Mouse (Mus musculus): Measurements from ENCODE around the gene Engase. TPM values are rescaled to one million over a fixed set of nuclear protein-coding genes. Genes with fewer than 3 reads are reported as not detected.

Engase gene
- total RNA-seq, 1 experiment: 10.8 TPM

GRCm38 (mm10) chr11:118451211-118451610, 25.4 kb upstream of the Engase start:
- in situ Hi-C loops (cut with MboI; ENCODE audit: low sequenced_read_pairs in 2 of 2, unreplicated experiment in 2 of 2): no loop called here
- Histone ChIP-seq H3K4me1 (ENCODE audit: control insufficient read depth in 2 of 2, insufficient read depth in 2 of 2, low read length in 2 of 2, poor library complexity in 1 of 2) (peaks cover 3 to 9% of the 10 kb centered on the region in 2 experiments; a peak in 2 of 4 replicates), H3K36me3 (ENCODE audit: control insufficient read depth, insufficient read depth, low read length, poor library complexity, severe bottlenecking) (no peaks in the 10 kb centered on the region), H3K9me3 (ENCODE audit: control insufficient read depth, insufficient read depth, low read depth, low read length) (no peaks in the 10 kb centered on the region), H3K9ac (ENCODE audit: insufficient read depth, low read depth, low read length, poor library complexity, severe bottlenecking) (no peak overlapping the region), H3K27ac (ENCODE audit: insufficient read depth, low read depth, low read length, poor library complexity, severe bottlenecking) (no peak overlapping the region), H3K4me3 (ENCODE audit: insufficient read depth in 1 of 2, low read depth in 1 of 2, low read length in 2 of 2, poor library complexity in 1 of 2, severe bottlenecking in 1 of 2) (no peak overlapping the region)
- TF ChIP-seq HCFC1 (IDR thresholded peaks at IDR 0.05; ENCODE audit: borderline replicate concordance, insufficient read depth, low read length): no peak
- no peak for TF ChIP-seq CHD2 (IDR thresholded peaks at IDR 0.05; ENCODE audit: low read depth, low read length)
- TF ChIP-seq ZC3H11A (IDR thresholded peaks at IDR 0.05; ENCODE audit: borderline replicate concordance, low read depth, low read length): no peak
- TF ChIP-seq MAFK (IDR thresholded peaks at IDR 0.05; ENCODE audit: insufficient read depth, low read depth, low read length): no peak
- no peak for TF ChIP-seq ZNF384 (IDR thresholded peaks at IDR 0.05; ENCODE audit: low read depth, low read length)
- DNase-seq (ENCODE audit: low read depth, low spot score): no peak

DNA sequence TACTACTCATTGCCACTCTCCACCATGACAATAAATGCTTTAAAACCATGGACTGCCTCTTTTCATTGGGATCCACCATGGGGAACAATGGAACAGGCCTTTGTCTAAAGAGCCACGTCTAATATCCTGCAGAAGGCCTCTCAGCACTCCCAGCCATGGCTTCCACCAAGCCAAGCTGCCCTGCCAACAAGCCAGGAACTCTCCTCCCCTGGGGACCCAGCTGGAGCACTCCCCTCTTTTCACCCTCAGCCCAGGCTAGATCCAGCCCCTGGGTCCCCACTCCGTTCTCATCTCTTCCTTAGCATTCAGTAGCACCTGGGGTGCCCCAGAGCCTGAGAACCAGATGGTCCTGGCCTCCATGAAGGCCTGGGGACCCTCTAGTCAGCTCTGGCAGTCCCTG, 23.7 kb upstream of the Engase start:
- Histone ChIP-seq H3K9ac (ENCODE audit: insufficient read depth, low read depth, low read length, poor library complexity, severe bottlenecking) (no peak overlapping the region), H3K9me3 (ENCODE audit: control insufficient read depth, insufficient read depth, low read depth, low read length) (no peaks in the 10 kb centered on the region), H3K4me1 (ENCODE audit: control insufficient read depth in 2 of 2, insufficient read depth in 2 of 2, low read length in 2 of 2, poor library complexity in 1 of 2) (peaks cover 3 to 9% of the 10 kb centered on the region in 2 experiments; a peak in 2 of 4 replicates), H3K36me3 (ENCODE audit: control insufficient read depth, insufficient read depth, low read length, poor library complexity, severe bottlenecking) (no peaks in the 10 kb centered on the region), H3K27ac (ENCODE audit: insufficient read depth, low read depth, low read length, poor library complexity, severe bottlenecking) (no peak overlapping the region), H3K4me3 (ENCODE audit: insufficient read depth in 1 of 2, low read depth in 1 of 2, low read length in 2 of 2, poor library complexity in 1 of 2, severe bottlenecking in 1 of 2) (no peak overlapping the region)
- in situ Hi-C loops (cut with MboI; ENCODE audit: low sequenced_read_pairs in 2 of 2, unreplicated experiment in 2 of 2): no loop called here
- no peak for DNase-seq (ENCODE audit: low read depth, low spot score)
- TF ChIP-seq ZC3H11A (IDR thresholded peaks at IDR 0.05; ENCODE audit: borderline replicate concordance, low read depth, low read length): no peak
- TF ChIP-seq CHD2 (IDR thresholded peaks at IDR 0.05; ENCODE audit: low read depth, low read length): no peak
- TF ChIP-seq HCFC1 (IDR thresholded peaks at IDR 0.05; ENCODE audit: borderline replicate concordance, insufficient read depth, low read length): no peak
- no peak for TF ChIP-seq MAFK (IDR thresholded peaks at IDR 0.05; ENCODE audit: insufficient read depth, low read depth, low read length)
- TF ChIP-seq ZNF384 (IDR thresholded peaks at IDR 0.05; ENCODE audit: low read depth, low read length): no peak

- Histone ChIP-seq H3K4me3 (ENCODE audit: insufficient read depth in 1 of 2, low read depth in 1 of 2, low read length in 2 of 2, poor library complexity in 1 of 2, severe bottlenecking in 1 of 2) (no peak overlapping the region), H3K27ac (ENCODE audit: insufficient read depth, low read depth, low read length, poor library complexity, severe bottlenecking) (no peak overlapping the region), H3K36me3 (ENCODE audit: control insufficient read depth, insufficient read depth, low read length, poor library complexity, severe bottlenecking) (no peaks in the 10 kb centered on the region), H3K4me1 (ENCODE audit: control insufficient read depth in 2 of 2, insufficient read depth in 2 of 2, low read length in 2 of 2, poor library complexity in 1 of 2) (peaks cover 3 to 9% of the 10 kb centered on the region in 2 experiments; a peak in 2 of 4 replicates), H3K9me3 (ENCODE audit: control insufficient read depth, insufficient read depth, low read depth, low read length) (no peaks in the 10 kb centered on the region), H3K9ac (ENCODE audit: insufficient read depth, low read depth, low read length, poor library complexity, severe bottlenecking) (no peak overlapping the region)
- TF ChIP-seq ZC3H11A (IDR thresholded peaks at IDR 0.05; ENCODE audit: borderline replicate concordance, low read depth, low read length) (no peak), ZNF384 (IDR thresholded peaks at IDR 0.05; ENCODE audit: low read depth, low read length) (no peak), CHD2 (IDR thresholded peaks at IDR 0.05; ENCODE audit: low read depth, low read length) (no peak), MAFK (IDR thresholded peaks at IDR 0.05; ENCODE audit: insufficient read depth, low read depth, low read length) (no peak), HCFC1 (IDR thresholded peaks at IDR 0.05; ENCODE audit: borderline replicate concordance, insufficient read depth, low read length) (no peak)
- no peak for DNase-seq (ENCODE audit: low read depth, low spot score)
- in situ Hi-C loops (cut with MboI; ENCODE audit: low sequenced_read_pairs in 2 of 2, unreplicated experiment in 2 of 2): no loop called here
Measured at GRCm38 (mm10) chr11:118453886-118454671, 22.6 kb upstream of the Engase start.

DNA sequence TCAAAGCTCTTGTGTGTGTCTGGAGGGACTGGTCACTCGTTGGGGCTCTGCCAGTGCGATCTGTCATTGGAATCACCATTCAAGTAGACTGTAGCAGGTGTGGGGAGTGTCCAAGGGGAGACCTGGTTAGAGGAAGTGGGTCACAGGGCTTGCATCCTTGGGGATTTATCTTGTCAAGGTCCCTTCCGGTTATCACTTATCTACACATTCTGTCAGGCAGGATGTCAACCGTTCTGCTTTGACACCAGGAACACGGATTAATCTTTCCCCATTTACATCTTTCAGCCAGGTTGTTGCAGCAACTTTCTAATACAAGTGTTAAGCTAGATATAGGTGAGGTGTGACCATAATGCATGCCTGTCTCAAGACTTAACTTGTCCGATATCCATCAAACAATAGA, 20.8 kb upstream of the Engase start:
- no peak overlapping the region for H3K9ac ChIP-seq (ENCODE audit: insufficient read depth, low read depth, low read length, poor library complexity, severe bottlenecking)
- H3K9me3 ChIP-seq (ENCODE audit: control insufficient read depth, insufficient read depth, low read depth, low read length): no peaks in the 10 kb centered on the region
- DNase-seq (ENCODE audit: low read depth, low spot score): no peak
- in situ Hi-C loops (cut with MboI; ENCODE audit: low sequenced_read_pairs in 2 of 2, unreplicated experiment in 2 of 2): no loop called here
- no peak overlapping the region for H3K4me3 ChIP-seq (ENCODE audit: insufficient read depth in 1 of 2, low read depth in 1 of 2, low read length in 2 of 2, poor library complexity in 1 of 2, severe bottlenecking in 1 of 2)
- TF ChIP-seq ZC3H11A (IDR thresholded peaks at IDR 0.05; ENCODE audit: borderline replicate concordance, low read depth, low read length) (no peak), CHD2 (IDR thresholded peaks at IDR 0.05; ENCODE audit: low read depth, low read length) (no peak), ZNF384 (IDR thresholded peaks at IDR 0.05; ENCODE audit: low read depth, low read length) (no peak)
- no peaks in the 10 kb centered on the region for H3K36me3 ChIP-seq (ENCODE audit: control insufficient read depth, insufficient read depth, low read length, poor library complexity, severe bottlenecking)
- no peak overlapping the region; the same call in 1 of the 2 replicates for H3K27ac ChIP-seq (ENCODE audit: insufficient read depth, low read depth, low read length, poor library complexity, severe bottlenecking)
- peaks cover 3 to 9% of the 10 kb centered on the region in 2 experiments; a peak in 2 of 4 replicates for H3K4me1 ChIP-seq (ENCODE audit: control insufficient read depth in 2 of 2, insufficient read depth in 2 of 2, low read length in 2 of 2, poor library complexity in 1 of 2)

Measured in ES-E14 (cell line).